Mouse (Mus musculus) kidney, adult 18-20 months (tissue): ENCODE results near the gene Eya3.
"Not testable (repeated sequence)": the region's sequence is repeated elsewhere in the genome, so short reads cannot be mapped to it uniquely, and the experiment has no call there.

ENCODE experiments used
- DNase-seq: peaks from one replicate; pipeline ENCODE4 v3.0.0; 2021

Gene Eya3

DNA sequence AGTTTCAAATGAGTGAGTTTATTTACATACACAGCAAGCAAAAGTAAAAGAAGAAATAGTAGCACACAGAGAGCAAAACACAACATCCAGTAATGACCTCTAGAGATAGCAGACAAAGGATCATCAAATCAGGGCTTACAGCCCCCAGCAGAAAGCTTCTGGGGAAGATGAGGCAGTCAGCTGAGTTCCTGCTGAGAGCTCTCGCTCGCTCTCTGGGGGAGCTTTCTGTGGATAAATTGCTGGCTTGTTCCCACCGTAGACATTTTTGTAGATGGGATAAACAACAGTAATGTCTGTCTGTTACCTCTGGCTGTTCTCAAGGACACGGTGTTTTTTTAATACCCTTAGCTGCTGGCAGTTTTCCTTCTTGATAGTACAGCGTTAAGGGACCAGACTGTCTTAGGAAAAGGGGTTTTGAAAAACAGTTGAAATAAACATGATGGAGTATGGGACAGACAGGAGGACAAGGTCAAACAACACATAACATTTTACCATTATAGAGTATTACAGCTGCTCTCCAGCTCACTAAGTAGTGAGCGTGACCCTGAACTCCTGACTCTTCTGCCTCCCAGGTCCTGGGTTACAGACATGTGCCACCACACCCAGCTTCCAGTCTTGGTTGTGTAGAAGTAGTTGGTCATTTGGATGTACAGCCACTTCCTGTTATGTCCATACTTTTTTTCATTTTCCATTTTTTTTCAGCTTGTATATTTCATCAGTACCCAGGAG lies 10.6 kb downstream of the Eya3 start:
- no peak for DNase-seq

DNA sequence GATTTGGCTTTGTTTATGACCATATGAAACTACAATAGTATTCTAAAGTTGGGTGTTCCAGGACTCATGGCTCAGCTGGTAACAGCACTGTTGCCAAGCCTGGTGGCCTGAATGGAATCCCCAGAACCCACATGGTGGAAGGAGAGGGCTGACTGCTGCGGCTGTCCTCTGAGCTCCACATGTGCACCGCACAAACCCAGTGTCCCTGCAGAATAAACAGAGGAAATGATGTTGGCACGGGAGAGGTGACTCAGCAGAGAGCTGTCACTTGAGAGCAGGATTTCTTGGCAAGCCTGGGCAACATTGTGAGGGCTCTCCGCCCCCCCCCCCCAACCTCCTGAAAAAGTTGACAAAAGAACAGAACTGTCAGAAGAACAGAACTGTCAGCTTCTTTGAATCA lies 14.1 kb downstream of the Eya3 start:
- peak; percentile 11 for DNase-seq

DNA sequence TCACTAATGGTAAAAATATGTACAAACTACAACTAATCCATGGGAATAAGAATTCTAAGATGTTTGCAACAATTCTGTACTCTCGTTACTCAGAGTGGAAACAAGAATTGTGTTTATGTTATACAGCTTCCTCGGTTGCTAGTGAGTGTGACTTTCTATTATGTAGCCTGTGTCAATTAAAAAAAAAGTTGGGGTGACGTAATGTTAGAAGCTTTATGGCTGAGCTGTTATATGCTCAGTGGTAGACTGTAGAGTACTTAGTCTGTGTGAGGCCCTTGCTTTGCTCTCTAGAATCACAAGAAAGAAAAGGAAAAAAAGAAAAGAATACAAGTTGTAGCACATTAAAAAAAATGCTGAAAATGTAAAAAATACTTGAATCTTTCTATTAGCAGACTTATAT lies 15.0 kb downstream of the Eya3 start:
- DNase-seq = no peak

DNA sequence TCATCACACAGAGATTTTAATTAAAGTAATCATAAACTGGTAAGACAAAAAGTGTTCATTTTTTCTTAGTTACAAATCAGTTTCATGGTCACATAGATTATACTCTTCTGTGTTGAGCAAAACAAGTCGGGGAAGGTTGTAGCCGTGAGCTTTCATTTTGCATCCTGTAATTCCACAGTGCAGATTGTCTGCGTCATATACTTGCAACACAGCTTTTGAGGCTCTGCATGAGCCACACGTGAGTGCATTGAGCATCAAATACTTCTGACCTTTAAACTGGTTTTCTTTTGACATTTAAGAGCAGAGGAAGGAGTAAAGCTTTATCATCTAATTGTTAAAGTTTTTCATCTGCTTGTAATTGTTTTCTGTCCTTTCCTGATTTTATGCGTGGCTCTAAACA lies 16.5 kb downstream of the Eya3 start:
- DNase-seq = no peak

DNA sequence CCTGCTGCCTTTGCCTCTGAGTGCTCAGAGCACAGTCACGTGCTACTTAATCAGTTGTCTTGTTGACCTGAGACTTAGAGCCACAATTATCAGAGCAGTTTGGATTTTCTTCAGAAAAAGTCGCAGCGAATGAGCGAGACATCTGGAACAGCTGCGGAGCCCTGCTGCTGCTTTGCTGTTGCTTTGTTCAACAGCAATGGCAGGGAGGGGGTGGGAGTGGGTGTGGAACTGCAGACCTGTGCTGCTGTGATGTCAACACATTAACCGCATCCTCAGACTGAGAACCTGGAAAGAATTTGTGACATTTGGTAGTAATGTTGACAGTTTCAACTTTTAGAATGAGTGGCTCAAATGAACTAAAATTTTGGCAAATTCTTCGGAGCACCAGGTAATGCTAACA lies 20.3 kb downstream of the Eya3 start:
- no peak for DNase-seq

DNA sequence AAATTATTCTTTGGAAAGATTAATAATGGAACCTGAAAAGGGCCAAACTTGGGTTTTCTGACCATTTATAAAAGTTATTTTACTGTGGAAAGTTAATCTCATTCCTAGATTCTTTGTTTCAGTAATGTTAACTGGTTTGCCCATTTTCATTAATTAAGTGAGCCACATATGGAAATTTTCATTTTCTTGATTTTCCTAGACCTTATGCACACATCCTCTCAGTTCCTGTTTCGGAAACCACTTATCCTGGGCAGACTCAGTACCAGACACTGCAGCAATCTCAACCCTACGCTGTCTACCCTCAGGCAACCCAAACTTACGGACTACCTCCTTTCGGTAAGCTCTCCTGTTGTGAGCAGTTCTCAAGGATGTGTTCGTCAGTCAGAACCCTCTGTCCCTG lies 33.9 kb downstream of the Eya3 start:
- no peak for DNase-seq

DNA sequence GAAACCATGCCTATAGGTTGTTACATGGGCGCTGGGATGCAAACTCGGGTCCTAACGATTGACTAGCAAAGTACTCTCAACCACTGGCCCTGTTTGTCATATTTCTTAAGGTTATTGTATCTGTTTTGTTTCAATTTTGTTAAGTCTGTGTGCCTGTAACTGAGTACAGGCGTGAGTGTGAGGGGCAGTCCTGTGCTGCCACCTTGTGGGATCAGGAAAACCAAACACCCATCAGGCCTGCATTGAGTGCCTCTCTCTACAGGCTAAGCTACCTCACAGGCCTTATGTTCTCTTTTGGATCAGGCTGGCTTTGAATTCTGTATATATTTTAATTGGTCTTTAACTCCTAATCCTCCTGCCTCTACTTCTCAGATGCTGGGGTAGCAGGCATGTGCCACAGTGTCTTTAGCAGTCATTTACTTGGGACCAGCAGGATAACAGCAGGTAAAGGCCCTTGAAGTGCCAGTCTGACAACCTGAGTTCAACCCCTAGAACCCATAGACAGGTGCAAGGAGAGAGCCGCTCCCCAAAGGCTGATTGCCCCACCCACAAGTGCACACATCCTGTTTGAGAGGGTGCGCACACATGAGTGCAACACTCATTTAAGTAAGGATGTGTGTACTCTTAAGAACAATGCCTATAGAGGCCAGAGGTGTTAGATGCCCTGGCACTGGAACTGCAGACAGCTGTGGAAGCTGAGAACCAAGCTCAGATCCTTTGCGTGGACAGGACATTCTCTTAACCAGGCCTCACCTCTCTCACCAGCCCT lies 38.2 kb downstream of the Eya3 start:
- peak; percentile 29 for DNase-seq

DNA sequence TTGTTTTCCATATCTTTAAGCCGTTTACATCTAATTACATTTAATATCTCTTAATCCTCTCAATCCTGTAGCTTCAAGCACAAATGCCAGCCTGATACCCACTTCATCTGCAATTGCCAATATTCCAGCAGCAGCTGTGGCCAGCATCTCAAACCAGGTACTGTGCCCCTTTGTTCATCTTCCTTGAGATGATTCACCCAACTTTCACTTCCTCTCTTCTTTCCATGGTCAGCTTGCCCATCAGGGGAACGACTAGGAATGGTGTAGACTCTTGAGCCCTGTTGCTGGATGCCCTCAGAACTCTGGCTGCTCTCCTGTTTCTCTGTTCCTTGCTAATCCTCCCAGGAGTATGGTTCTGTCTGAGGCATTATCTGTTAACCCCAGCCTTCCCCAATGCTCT lies 50.8 kb downstream of the Eya3 start:
- no peak for DNase-seq

DNA sequence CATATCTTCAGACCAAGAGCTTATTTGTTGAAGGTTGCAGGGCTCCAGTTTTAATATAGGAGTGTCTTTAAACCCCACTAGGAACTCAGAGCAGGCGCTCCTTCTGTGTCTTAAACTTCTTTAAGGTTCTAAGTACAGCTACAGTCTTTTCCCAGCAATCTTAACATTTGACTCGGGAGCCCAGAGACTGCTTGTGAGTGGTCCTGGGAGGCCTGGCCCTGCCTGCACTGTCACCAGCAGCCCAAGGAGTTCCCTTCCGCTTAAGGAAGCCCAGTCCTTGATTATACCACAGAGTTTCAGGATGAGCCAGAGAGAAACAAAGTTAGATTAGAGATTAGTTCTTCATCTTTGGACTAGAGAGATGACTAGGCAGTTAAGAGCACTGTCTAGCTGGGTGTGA lies 54.6 kb downstream of the Eya3 start:
- DNase-seq = no peak

DNA sequence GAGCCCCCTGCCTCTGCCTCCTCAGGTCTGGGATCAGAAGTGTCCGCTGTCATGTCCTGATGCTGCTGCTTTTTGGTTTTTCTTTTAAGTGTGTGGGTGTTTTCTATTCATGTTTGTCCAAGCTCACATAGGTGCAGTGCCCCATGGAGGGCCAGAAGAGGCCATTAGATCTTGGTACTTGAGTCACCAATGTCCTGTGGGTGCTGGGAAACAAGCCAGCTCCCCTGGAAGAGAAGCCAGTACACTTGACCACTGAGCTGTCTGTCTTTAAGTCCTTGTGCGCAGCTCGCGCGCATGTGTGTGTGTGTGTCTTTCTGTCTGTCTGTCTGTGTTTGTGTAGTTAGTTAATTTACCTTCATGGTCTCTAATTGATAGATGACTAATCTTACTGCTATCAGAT lies 63.3 kb downstream of the Eya3 start:
- DNase-seq = no peak

DNA sequence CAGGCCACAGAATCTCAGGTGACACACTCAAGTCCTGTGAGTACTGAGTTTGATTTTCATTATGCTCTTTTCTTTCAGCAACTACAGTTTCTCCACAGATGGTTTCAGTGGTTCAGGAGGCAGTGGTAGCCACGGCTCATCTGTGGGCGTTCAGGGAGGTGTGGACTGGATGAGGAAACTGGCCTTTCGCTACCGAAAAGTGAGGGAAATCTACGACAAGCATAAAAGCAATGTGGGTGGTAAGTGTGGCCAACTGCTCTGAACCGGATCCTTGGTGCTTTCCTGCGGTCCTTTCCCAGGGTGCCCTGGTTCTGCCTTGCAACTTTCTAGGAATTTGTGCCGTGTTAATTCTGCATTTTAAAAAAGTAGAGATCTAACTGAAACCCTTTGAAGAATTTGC lies 68.1 kb downstream of the Eya3 start:
- DNase-seq = no peak

DNA sequence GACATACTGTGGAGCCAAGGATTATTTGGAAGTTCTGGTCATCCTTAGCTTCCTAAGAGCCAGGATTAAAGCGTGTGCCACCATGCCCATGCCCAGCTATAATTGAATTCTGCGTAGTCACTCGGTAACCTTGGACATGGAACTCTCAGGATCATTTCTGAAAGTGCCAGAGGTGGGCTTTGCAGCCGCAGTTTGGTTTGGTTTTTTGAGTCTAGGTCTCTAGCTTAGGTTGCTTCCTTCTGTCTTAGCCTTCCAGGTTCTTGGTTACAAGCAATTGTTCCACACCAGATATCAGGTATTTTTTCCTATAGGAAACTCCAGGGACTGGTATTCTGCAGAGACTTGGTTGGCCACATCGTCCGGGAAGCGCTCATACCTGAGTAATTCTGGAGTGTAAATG lies 74.4 kb downstream of the Eya3 start:
- no peak for DNase-seq

DNA sequence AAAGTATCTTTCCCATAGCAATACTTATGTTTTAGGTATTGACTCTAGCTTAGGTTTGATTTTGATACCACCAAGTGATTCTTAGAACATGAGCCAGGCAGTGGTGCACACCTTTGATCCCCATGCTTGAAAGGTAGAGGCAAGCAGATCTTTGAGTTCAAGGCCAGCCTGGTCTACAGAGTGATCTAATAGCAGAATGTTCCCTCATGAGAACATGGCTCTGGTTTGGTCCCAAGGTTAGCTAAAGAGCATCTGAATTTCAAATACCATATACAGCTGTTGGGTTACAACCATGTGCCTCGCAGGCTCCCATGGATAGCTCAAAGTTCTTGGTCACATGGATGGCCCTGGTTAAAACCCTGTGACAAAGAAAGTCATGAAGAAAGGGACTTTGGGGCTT lies 79.5 kb downstream of the Eya3 start:
- no peak for DNase-seq

DNA sequence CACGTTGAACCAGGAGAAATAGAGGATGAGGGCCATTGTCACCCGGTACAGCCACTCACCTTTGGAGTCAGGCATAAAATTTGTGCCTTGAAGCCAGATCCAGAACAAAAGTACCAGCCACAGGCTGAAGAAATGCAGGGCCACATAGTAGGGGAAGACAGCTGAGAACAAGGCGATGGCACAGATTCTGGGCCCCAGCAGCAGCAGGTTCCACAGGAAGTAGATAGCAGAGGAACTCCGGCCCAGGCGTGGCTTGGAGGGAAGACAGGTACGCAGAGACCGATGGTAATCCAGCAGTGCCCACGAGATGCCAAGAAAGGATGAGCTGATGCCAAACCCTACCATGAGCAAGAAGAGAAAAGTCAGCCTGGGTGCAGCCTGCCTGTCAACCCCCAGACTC lies 89.4 kb downstream of the Eya3 start:
- no peak for DNase-seq

DNA sequence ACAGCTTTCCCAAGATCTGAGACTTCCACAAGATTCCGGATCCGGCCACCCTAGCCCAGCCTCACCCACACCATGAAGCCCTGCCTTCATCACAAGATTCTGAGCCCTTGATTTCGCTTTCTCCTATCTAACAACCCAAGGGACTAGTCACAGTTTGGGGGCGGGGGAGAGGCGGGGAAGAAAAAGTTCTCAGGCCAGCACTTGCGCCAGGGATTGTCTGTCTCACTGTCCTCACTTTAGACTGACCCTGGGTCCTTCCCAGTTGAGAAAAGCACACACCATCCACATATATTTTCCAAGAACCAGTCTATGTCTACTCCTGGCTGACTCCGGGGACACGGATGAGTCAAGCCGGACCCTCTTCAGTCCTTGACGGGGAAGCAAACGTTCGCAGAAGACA lies 92.8 kb downstream of the Eya3 start:
- no peak for DNase-seq

DNA sequence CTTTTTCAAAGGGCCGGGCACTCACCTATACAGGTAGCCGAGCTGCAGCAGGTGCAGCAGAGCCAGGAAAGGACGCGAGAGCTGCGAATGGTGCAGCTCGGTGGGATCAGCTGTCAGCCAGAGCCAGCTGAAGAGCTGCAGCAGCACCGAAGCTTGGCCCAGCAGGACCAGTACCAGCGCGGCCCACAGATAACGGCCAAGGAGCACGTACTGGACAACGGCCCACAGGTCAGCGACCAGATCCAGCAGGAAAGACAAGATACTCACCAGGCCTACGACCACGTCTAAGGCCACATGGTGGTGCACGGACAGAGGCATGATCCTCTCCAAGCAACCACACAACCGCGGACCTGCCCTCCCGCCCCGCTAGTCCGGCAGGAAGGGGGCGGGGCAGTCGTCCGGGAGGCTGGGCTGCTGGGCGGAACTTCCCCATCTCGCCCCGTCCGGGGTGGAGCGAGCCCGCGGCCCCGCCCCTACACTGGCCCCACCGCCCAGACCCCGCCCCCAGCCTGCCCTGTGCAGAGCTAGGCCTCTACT lies 93.4 kb downstream of the Eya3 start, which contains the start of gene Xkr8:
TSS of gene Xkr8 (minus strand) at position 399 of the 537 bp plus-strand sequence.
- peak; percentile 93 for DNase-seq

DNA sequence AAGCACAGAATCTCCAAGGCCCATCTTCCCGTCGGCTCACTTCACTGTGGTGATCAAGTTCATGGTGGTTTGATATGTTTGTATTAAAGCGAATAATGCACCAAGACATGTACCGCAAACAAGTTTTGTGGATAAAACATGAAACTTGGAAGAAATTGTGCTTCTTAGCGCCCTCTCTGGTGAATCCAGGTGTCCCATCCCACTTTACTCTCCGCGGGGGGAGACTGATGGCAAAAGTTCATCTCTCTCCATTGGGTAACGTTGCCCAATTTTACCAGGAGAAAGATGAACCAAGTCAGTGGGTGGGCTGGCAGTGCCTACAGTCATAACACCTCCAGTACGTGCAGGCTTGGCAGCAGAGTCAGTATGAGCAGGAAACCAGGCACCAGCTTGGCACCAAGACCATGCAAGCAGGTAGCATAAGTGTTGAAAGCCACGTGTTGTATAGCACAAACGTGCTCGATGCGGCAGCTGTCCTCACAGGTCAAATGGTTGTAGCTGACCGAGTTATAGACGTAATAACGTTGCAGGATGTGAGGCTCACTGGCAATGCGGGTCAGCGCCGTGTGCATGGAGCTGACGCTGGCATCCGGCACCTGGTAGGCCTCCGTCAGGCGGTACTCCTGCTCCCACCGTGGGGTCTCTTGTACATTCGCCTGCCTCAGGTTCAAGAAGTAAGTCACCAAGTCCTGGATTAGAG lies 94.4 kb downstream of the Eya3 start:
- no peak for DNase-seq

DNA sequence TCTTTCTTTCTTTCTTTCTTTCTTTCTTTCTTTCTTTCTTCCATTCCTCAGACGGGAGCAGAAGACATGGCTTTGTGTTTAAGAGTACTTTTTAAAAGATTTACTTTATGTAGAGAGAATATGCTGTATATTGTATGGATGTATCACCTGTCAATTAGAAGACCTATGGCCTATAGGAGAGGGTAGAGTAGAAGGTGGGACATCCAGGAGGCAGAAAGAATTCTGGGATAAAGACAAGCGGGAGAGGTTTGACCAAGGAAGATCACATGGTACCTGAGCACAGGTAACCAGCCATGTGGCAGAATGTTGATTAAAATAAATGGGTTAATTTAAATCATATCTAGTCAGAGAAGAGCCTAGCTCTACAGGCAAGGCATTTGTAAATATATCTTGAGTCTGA lies 96.0 kb downstream of the Eya3 start:
- DNase-seq = no peak

DNA sequence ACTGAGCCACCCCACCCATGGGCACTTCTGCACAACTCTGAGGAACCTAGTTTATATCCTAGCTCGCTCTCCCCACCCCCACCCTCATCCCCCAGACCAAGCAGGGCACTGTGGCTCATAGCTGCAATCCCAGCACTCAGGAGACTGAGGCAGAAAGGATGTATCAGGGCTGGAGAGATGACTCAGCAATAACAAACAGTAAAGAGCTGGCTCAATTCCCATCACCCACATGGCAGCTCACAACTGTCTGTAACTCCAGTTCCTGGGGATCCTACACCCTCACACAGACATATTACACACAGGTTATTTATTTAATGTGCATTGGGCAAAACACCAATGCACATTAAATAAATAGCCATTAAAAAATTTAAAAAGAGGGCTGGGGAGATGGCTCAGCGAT lies 96.6 kb downstream of the Eya3 start:
- DNase-seq = no peak

DNA sequence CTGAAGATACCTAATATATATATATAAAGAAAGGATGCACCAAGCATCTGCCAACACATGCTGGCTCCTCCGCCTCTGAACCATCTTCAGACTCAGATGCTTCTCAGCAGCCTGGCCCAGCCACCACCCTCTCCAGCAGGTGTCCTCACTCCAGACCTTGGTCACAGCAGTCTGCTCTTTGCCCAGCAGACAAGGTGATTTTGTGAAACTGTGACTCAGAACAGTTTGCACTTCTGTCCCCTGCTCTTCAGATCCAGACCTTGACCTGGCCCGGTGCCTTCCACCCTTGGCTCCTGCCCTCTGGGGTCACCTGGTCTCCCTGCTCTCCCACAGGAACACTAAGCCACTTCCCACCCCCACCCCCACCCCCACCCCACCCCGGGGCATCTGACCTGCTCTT lies 97.1 kb downstream of the Eya3 start:
- peak; percentile 10 for DNase-seq

DNA sequence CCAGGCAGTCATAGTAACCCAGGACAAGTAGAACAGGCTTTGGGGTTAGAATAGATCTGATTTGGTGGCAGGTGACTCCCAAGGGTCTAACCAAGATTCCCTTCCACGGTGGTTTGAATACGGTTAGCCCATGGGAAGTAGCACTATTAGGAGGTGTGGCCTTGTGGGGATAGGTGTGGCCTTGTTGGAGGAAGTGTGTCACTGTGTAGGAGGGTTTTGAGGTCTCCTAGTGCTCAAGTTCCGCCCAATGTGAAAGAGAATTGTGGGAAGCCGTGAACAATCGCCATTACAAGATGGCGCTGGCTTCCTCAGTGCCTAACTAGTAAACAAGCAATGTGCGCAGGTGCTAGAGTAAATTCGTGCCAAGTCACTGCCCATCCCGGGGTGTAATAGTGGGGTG lies 98.4 kb downstream of the Eya3 start:
- not testable (repeated sequence) for DNase-seq

DNA sequence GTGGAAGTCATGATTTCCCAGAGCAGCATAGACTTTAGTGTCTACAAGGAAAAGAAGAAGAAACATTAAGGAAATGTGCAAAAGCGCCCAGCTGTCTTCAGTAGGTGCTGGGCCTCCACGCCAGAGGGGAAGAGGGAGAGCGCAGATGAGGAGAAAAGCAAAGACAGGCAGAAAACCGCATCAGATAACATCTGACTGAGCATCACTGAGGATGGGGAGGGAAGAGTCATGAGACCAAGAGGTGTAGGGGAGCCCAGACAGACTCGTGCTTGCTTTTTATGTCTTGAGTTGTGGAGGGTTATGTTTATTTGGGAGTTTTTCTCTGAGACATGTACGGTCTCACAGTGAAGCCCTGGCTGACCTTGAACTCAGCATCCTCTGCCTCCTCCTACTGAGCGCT lies 102.7 kb downstream of the Eya3 start:
- no peak for DNase-seq

DNA sequence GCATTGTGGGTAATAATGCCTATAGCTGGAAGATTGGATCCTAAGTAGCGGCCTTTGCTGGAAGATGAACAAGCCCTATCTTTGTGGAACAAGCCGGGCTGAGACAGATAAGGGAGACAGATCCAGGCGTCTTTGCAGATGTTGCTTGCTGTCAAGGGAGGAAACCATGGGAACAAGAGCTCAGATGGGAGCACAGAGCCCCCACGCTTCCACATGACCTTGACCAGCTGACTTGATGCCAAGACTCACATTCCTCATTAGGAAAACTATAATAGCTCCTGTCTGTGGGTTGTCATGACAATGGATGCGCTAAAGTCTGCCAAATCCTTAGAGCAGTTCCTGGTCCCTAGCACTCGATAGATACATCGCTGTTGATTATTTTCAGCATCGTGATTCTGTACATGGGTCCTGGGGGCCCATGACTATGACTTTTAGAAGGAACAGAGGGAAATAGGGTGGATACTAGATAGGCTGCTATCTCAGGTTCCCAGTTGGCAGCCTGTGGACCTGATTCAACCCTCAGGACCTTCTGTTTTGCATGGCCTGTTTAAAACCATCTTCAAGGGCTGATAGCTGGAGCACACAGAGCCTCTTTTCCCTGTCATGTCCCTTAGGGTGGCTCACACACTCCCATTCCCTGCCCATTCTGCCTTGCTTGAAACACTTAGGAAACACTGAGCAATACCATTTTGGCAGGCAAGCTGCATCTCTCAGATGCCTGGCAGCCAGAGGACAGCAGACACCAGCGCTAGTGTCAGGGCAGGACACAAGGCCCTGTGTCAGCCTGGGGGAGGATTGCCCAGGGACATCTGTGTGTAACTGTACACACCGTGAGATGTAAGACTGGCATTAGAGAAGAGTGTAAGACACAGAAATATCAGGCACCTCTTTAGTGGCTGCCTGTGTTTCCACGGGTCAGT lies 105.5 kb downstream of the Eya3 start:
- no peak for DNase-seq
